Mouse (Mus musculus): ENCODE results near the gene Coq8a. TPM values are rescaled to one million over a fixed set of nuclear protein-coding genes. Genes with fewer than 3 reads are reported as not detected.
A peak's percentile ranks its signal among the peaks of the same experiment; 100 is the strongest.

Coq8a gene
- polyA plus RNA-seq (2015; fragmentation: Nextera tagmentation; extraction: Ambion mirVana): 2.7 and 3.9 TPM in 2 replicates

GRCm38 (mm10) chr1:180198959-180199714, at the start of gene Coq8a:
Coq8a (minus strand) TSS chr1:180199602.
- Histone ChIP-seq H3K27ac (no peak within 1 kb of the TSS), H3K36me3 (replicated peaks) (no peaks in the 10 kb centered on the region), H3K4me3 (no peak within 1 kb of the TSS), H3K4me2 (no peak within 1 kb of the TSS), H3K9me3 (no peaks in the 10 kb centered on the region), H3K27me3 (replicated peaks) (no peaks in the 10 kb centered on the region; the same call in 1 of the 2 replicates), H3K4me1 (peaks cover 11% of the 10 kb centered on the region), H3K9ac (no peak within 1 kb of the TSS)
- 82% methylated on average over 4 of the region's 4 CpGs for WGBS
- ATAC-seq (replicated peaks): no peak

- H3K4me3 ChIP-seq: no peak overlapping the region
- 92% methylated on average over 7 of the region's 7 CpGs for WGBS
- no peak for ATAC-seq (replicated peaks)
- H3K9me3 ChIP-seq: no peaks in the 10 kb centered on the region
- H3K27me3 ChIP-seq (replicated peaks): no peaks in the 10 kb centered on the region
- no peaks in the 10 kb centered on the region for H3K36me3 ChIP-seq (replicated peaks)
- H3K4me2 ChIP-seq: no peak overlapping the region
- no peak overlapping the region for H3K9ac ChIP-seq
- H3K27ac ChIP-seq: no peak overlapping the region
- H3K4me1 ChIP-seq: peaks cover 8% of the 10 kb centered on the region; the same call in 1 of the 2 replicates
These were observed 49.3 kb upstream of the Coq8a start for GRCm38 (mm10) chr1:180248593-180249146.

GRCm38 (mm10) chr1:180247901-180248300, 48.5 kb upstream of the Coq8a start:
- H3K4me3 ChIP-seq: no peak overlapping the region
- H3K4me2 ChIP-seq: no peak overlapping the region
- H3K9me3 ChIP-seq: no peaks in the 10 kb centered on the region
- ATAC-seq (replicated peaks): no peak
- H3K9ac ChIP-seq: no peak overlapping the region
- H3K36me3 ChIP-seq (replicated peaks): no peaks in the 10 kb centered on the region
- H3K27ac ChIP-seq: no peak overlapping the region
- peaks cover 8% of the 10 kb centered on the region; the same call in 1 of the 2 replicates for H3K4me1 ChIP-seq
- WGBS: 87% methylated on average over 7 of the region's 7 CpGs
- no peaks in the 10 kb centered on the region for H3K27me3 ChIP-seq (replicated peaks)

- Histone ChIP-seq H3K9me3 (no peaks in the 10 kb centered on the region), H3K27ac (no peak overlapping the region), H3K9ac (no peak overlapping the region), H3K4me2 (no peak overlapping the region), H3K36me3 (replicated peaks) (no peaks in the 10 kb centered on the region), H3K4me3 (no peak overlapping the region), H3K27me3 (replicated peaks) (no peaks in the 10 kb centered on the region), H3K4me1 (peaks cover 8% of the 10 kb centered on the region; the same call in 1 of the 2 replicates)
- WGBS: 90% methylated on average over 13 of the region's 13 CpGs
- no peak for ATAC-seq (replicated peaks)
These were observed 46.5 kb upstream of the Coq8a start for GRCm38 (mm10) chr1:180245741-180246507.

GRCm38 (mm10) chr1:180231729-180232128, 32.3 kb upstream of the Coq8a start:
- no peaks in the 10 kb centered on the region for H3K9me3 ChIP-seq
- no peaks in the 10 kb centered on the region for H3K36me3 ChIP-seq (replicated peaks)
- no peak overlapping the region for H3K4me3 ChIP-seq
- H3K4me2 ChIP-seq: no peak overlapping the region
- ATAC-seq (replicated peaks): no peak
- no peaks in the 10 kb centered on the region for H3K4me1 ChIP-seq
- H3K9ac ChIP-seq: no peak overlapping the region
- H3K27me3 ChIP-seq (replicated peaks): no peaks in the 10 kb centered on the region
- H3K27ac ChIP-seq: no peak overlapping the region
- 62% methylated on average over 3 of the region's 3 CpGs for WGBS

- Histone ChIP-seq H3K36me3 (replicated peaks) (no peaks in the 10 kb centered on the region), H3K4me1 (peaks cover 8% of the 10 kb centered on the region), H3K27ac (no peak overlapping the region), H3K9ac (no peak overlapping the region), H3K9me3 (no peaks in the 10 kb centered on the region), H3K4me3 (no peak overlapping the region), H3K4me2 (no peak overlapping the region), H3K27me3 (replicated peaks) (no peaks in the 10 kb centered on the region)
- no peak for ATAC-seq (replicated peaks)
- 32% methylated on average over 2 of the region's 2 CpGs for WGBS
These were observed 31.2 kb upstream of the Coq8a start for GRCm38 (mm10) chr1:180230580-180230979.

GRCm38 (mm10) chr1:180229906-180230305, 30.5 kb upstream of the Coq8a start:
- no peaks in the 10 kb centered on the region for H3K9me3 ChIP-seq
- peaks cover 13% of the 10 kb centered on the region for H3K4me1 ChIP-seq
- H3K27ac ChIP-seq: no peak overlapping the region
- H3K9ac ChIP-seq: no peak overlapping the region
- H3K4me2 ChIP-seq: no peak overlapping the region
- ATAC-seq (replicated peaks): no peak
- 86% methylated on average over 7 of the region's 7 CpGs for WGBS
- H3K4me3 ChIP-seq: no peak overlapping the region
- no peaks in the 10 kb centered on the region for H3K27me3 ChIP-seq (replicated peaks)
- no peaks in the 10 kb centered on the region for H3K36me3 ChIP-seq (replicated peaks)

- H3K27ac ChIP-seq: no peak overlapping the region
- H3K9ac ChIP-seq: no peak overlapping the region
- H3K36me3 ChIP-seq (replicated peaks): no peaks in the 10 kb centered on the region
- no peaks in the 10 kb centered on the region; the same call in 1 of the 2 replicates for H3K27me3 ChIP-seq (replicated peaks)
- no peaks in the 10 kb centered on the region for H3K9me3 ChIP-seq
- no peak overlapping the region for H3K4me2 ChIP-seq
- no peak overlapping the region for H3K4me3 ChIP-seq
- 86% methylated on average over 12 of the region's 12 CpGs for WGBS
- no peak for ATAC-seq (replicated peaks)
- peaks cover 13% of the 10 kb centered on the region for H3K4me1 ChIP-seq
These were observed 29.5 kb upstream of the Coq8a start for GRCm38 (mm10) chr1:180228854-180229253.

GRCm38 (mm10) chr1:180226766-180227165, 27.4 kb upstream of the Coq8a start:
- H3K4me2 ChIP-seq: peak overlapping the region; percentile 77

GRCm38 (mm10) chr1:180226221-180226713, 26.9 kb upstream of the Coq8a start:
- no peaks in the 10 kb centered on the region for H3K9me3 ChIP-seq
- no peaks in the 10 kb centered on the region for H3K36me3 ChIP-seq (replicated peaks)
- peak; percentile 77 for ATAC-seq (replicated peaks)
- no peaks in the 10 kb centered on the region; the same call in none of the 2 replicates for H3K27me3 ChIP-seq (replicated peaks)
- peak overlapping the region; percentile 43 for H3K27ac ChIP-seq
- peaks cover 13% of the 10 kb centered on the region for H3K4me1 ChIP-seq
- H3K4me3 ChIP-seq: peak overlapping the region; percentile 42
- 15% methylated on average over 12 of the region's 12 CpGs for WGBS
- peak overlapping the region; percentile 13; the same call in 1 of the 2 replicates for H3K9ac ChIP-seq
- H3K4me2 ChIP-seq: peak overlapping the region; percentile 77

More at GRCm38 (mm10) chr1:180226766-180227165, 27.4 kb upstream of the Coq8a start:
- Histone ChIP-seq H3K9me3 (no peaks in the 10 kb centered on the region), H3K9ac (no peak overlapping the region), H3K4me1 (peaks cover 13% of the 10 kb centered on the region), H3K27ac (peak overlapping the region; percentile 43; the same call in 1 of the 2 replicates), H3K27me3 (replicated peaks) (no peaks in the 10 kb centered on the region; the same call in none of the 2 replicates), H3K36me3 (replicated peaks) (no peaks in the 10 kb centered on the region), H3K4me3 (no peak overlapping the region)
- no peak for ATAC-seq (replicated peaks)
- 88% methylated on average over 3 of the region's 3 CpGs for WGBS

GRCm38 (mm10) chr1:180225500-180226220, 26.3 kb upstream of the Coq8a start:
- peaks cover 13% of the 10 kb centered on the region for H3K4me1 ChIP-seq
- H3K27ac ChIP-seq: peak overlapping the region; percentile 43
- WGBS: 16% methylated on average over 21 of the region's 21 CpGs

More at GRCm38 (mm10) chr1:180225500-180226220, 26.3 kb upstream of the Coq8a start:
- Histone ChIP-seq H3K27me3 (replicated peaks) (no peaks in the 10 kb centered on the region; the same call in none of the 2 replicates), H3K9me3 (no peaks in the 10 kb centered on the region), H3K36me3 (replicated peaks) (no peaks in the 10 kb centered on the region), H3K9ac (peak overlapping the region; percentile 13; the same call in 1 of the 2 replicates), H3K4me3 (peak overlapping the region; percentile 42), H3K4me2 (peak overlapping the region; percentile 77)
- ATAC-seq (replicated peaks): peak; percentile 89

Data from midbrain, embryonic 15.5 days (tissue).